Mouse (Mus musculus) forebrain, embryonic 13.5 days (tissue): ENCODE data around the gene Adcy3. TPM values are rescaled to one million over a fixed set of nuclear protein-coding genes. Genes with fewer than 3 reads are reported as not detected.

Source experiments
- ATAC-seq: fragments of 200-750 bp; cut with Nextera tagmentation; 2 replicates; pipeline ENCODE4 v1.8.0; 2017
- H3K27ac ChIP-seq: fragments of 300-500 bp; sonication (generic); 2 replicates; pipeline ENCODE4 v1.5.1; 2015; ENCODE audit warnings: inconsistent platforms, mild to moderate bottlenecking, moderate library complexity
- H3K27me3 ChIP-seq: fragments of 300-500 bp; sonication (generic); 2 replicates; pipeline ENCODE4 v1.6.1; 2015; ENCODE audit warnings: mild to moderate bottlenecking, inconsistent platforms
- H3K36me3 ChIP-seq: fragments of 300-500 bp; sonication (generic); 2 replicates; pipeline ENCODE4 v1.6.1; 2015; ENCODE audit warnings: mild to moderate bottlenecking, inconsistent platforms; ENCODE audit not compliant: poor library complexity, severe bottlenecking
- H3K4me1 ChIP-seq: fragments of 300-500 bp; sonication (generic); 2 replicates; pipeline ENCODE4 v1.6.1; 2015; ENCODE audit warnings: inconsistent platforms
- H3K4me2 ChIP-seq: fragments of 300-500 bp; sonication (generic); 2 replicates; pipeline ENCODE4 v1.6.1; 2015; ENCODE audit warnings: inconsistent platforms, mild to moderate bottlenecking, moderate library complexity
- H3K4me3 ChIP-seq: fragments of 300-500 bp; sonication (generic); 2 replicates; pipeline ENCODE4 v1.5.1; 2015; ENCODE audit warnings: mild to moderate bottlenecking, inconsistent platforms
- H3K9ac ChIP-seq: fragments of 300-500 bp; sonication (generic); 2 replicates; pipeline ENCODE4 v1.6.1; 2015; ENCODE audit warnings: mild to moderate bottlenecking, inconsistent platforms
- H3K9me3 ChIP-seq: fragments of 300-500 bp; sonication (generic); replicated peaks from 2 replicates; pipeline ENCODE4 v1.6.1; 2016; ENCODE audit warnings: inconsistent platforms
- WGBS: fragments of 180-500 bp; shearing (Covaris S2); methylation state at CpG from one replicate; pipeline ENCODE4 v1.1.7; 2015; 5-methylcytosine and 5-hydroxymethylcytosine counted together
- polyA plus RNA-seq: library from polyadenylated mRNA; unstranded; fragments of >200 nt; fragmentation: Nextera tagmentation; extraction: Ambion mirVana; gene quantifications from 2 replicates; pipeline ENCODE4 v1.2.1, GENCODE M21; 2015

Gene Adcy3
- polyA plus RNA-seq, 1 experiment from 2014 or later = 6.4 TPM

GRCm38 (mm10) chr12:4158179-4158578 is 25.3 kb downstream of the Adcy3 start:
- H3K9me3 ChIP-seq = no peaks in the 10 kb centered on the region
- H3K36me3 ChIP-seq = no peaks in the 10 kb centered on the region
- H3K4me1 ChIP-seq = peaks cover 2% of the 10 kb centered on the region; the same call in 1 of the 2 replicates
- no peak overlapping the region for H3K27ac ChIP-seq
- 89% methylated on average over 3 of the region's 3 CpGs for WGBS
- no peak for ATAC-seq
- no peak overlapping the region for H3K9ac ChIP-seq
- no peak overlapping the region for H3K4me3 ChIP-seq
- H3K27me3 ChIP-seq = no peaks in the 10 kb centered on the region
- H3K4me2 ChIP-seq = no peak overlapping the region

DNA sequence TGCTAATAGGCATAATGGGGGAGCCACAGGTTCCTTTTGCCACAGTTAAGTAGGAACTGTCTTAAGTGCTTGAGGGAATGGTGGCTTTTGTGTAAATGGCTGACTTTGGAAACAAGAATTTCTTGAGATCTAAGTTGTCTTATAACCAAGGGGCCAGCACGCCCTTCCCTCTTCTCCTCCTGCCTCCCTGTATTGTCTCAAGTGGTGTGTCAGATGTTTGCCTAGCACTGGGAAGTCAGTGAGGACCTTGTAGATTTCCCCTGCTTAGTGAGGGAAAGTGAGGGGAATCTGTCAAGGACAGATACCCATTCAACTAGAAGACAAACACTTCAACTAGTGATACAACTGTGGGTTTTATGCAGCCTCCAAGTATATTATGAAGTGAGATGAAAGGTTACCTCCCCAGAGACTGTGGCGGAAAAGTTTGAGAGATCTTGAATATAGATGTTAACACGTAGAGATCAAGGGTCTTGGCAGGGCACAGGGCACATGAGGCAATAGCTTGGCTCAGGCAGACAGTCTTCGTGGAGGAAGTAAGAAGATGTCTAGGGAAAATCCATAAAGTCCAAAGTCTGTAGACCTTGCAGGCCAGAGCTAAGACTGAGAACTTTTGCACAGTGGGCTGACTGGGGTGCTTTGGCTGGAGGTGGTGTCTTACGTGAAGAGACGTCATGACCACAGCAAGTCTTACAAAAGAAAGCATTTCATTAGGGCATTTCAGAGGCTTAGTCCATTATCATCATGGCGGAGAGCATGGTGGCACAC is 26.1 kb downstream of the Adcy3 start:
- Histone ChIP-seq H3K27me3 (no peaks in the 10 kb centered on the region), H3K4me2 (no peak overlapping the region), H3K9me3 (no peaks in the 10 kb centered on the region), H3K27ac (no peak overlapping the region), H3K36me3 (no peaks in the 10 kb centered on the region), H3K4me3 (no peak overlapping the region), H3K9ac (no peak overlapping the region), H3K4me1 (peaks cover 2% of the 10 kb centered on the region; the same call in 1 of the 2 replicates)
- WGBS = 91% methylated on average over 7 of the region's 7 CpGs
- ATAC-seq = no peak

DNA sequence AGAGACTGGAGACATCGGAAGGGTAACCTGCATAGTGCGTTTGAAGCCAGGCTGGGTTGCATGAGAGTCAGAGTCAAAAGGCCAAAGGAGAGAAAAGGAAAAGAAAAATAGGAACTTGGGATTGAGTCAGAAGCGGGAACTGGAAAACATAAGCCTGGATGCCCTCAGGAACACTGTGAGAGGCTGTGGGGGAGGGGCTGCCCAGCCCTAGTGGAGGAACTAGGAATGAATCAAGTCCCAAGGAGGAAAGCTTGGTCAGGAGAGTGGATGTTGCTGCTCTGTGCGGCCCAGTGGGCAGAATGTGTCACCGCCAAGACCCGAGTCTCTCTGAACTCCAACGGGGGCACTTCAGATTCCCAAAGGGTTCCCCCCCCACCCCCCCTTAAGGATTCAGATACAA is 27.4 kb downstream of the Adcy3 start:
- no peak overlapping the region for H3K27ac ChIP-seq
- 67% methylated on average over 7 of the region's 7 CpGs for WGBS
- ATAC-seq = no peak

DNA sequence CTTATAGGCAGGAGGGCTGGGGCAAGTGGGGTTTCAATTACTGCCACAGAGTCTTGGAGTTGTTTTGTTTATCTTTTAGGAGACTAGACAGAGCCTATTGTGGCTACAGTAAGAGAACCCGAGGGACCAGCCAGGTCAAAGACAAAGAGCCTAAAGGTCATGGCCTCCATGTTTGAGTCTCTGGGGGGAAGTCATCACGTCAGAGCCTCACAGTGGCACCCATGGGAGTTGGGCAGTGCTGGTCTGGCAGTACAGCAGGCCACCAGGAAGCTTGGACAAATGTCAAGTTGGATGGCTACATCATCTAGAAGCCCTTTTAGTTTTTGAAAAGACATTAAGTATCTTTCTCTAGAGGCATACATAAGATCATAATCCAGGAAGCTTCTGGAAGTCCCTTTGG is 30.0 kb downstream of the Adcy3 start:
- peaks cover 2% of the 10 kb centered on the region; the same call in 1 of the 2 replicates for H3K4me1 ChIP-seq
- H3K4me2 ChIP-seq = no peak overlapping the region
- no peak overlapping the region for H3K27ac ChIP-seq
- whole genome bisulfite sequencing = 21% methylated on average over 2 of the region's 2 CpGs
- no peaks in the 10 kb centered on the region for H3K27me3 ChIP-seq
- no peak overlapping the region for H3K9ac ChIP-seq
- no peak overlapping the region for H3K4me3 ChIP-seq
- no peaks in the 10 kb centered on the region for H3K36me3 ChIP-seq
- H3K9me3 ChIP-seq = no peaks in the 10 kb centered on the region
- ATAC-seq = no peak

More for the DNA sequence above, 27.4 kb downstream of the Adcy3 start:
- no peaks in the 10 kb centered on the region for H3K36me3 ChIP-seq
- H3K4me1 ChIP-seq = peaks cover 2% of the 10 kb centered on the region; the same call in 1 of the 2 replicates
- H3K4me2 ChIP-seq = no peak overlapping the region
- no peak overlapping the region for H3K9ac ChIP-seq
- H3K9me3 ChIP-seq = no peaks in the 10 kb centered on the region
- no peak overlapping the region for H3K4me3 ChIP-seq
- no peaks in the 10 kb centered on the region for H3K27me3 ChIP-seq

- ATAC-seq = no peak
- peaks cover 5% of the 10 kb centered on the region; the same call in 1 of the 2 replicates for H3K4me1 ChIP-seq
- H3K27me3 ChIP-seq = no peaks in the 10 kb centered on the region
- H3K4me3 ChIP-seq = no peak overlapping the region
- no peaks in the 10 kb centered on the region for H3K9me3 ChIP-seq
- no peaks in the 10 kb centered on the region for H3K36me3 ChIP-seq
- H3K27ac ChIP-seq = no peak overlapping the region
- no peak overlapping the region for H3K9ac ChIP-seq
- no peak overlapping the region for H3K4me2 ChIP-seq
- 82% methylated on average over 3 of the region's 3 CpGs for WGBS
Observed at GRCm38 (mm10) chr12:4166970-4167369, 34.1 kb downstream of the Adcy3 start.

DNA sequence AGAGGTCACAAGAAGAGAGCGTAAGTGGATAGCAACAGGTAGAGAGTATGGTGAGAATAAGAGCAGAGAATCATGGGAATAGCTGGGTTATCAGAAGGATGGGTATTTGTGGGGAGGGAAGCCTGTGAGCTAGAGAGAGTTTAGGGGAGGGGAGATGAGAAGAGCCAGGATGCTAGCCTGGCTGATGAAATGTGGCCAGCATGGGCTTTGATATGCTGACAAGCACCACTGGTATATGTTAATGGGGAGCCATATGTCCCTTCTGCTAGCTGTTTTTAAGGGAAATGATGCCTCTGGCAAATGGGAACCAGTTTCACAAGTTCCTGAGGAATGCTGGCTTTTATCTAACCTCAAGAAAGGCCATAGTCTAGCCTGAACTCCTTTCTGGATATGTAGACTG is 36.2 kb downstream of the Adcy3 start:
- Histone ChIP-seq H3K27me3 (no peaks in the 10 kb centered on the region), H3K4me1 (peaks cover 5% of the 10 kb centered on the region; the same call in 1 of the 2 replicates), H3K27ac (no peak overlapping the region), H3K4me2 (no peak overlapping the region), H3K9ac (no peak overlapping the region), H3K36me3 (no peaks in the 10 kb centered on the region), H3K4me3 (no peak overlapping the region), H3K9me3 (no peaks in the 10 kb centered on the region)
- ATAC-seq = no peak
- 91% methylated on average over 1 of the region's 1 CpGs for WGBS

DNA sequence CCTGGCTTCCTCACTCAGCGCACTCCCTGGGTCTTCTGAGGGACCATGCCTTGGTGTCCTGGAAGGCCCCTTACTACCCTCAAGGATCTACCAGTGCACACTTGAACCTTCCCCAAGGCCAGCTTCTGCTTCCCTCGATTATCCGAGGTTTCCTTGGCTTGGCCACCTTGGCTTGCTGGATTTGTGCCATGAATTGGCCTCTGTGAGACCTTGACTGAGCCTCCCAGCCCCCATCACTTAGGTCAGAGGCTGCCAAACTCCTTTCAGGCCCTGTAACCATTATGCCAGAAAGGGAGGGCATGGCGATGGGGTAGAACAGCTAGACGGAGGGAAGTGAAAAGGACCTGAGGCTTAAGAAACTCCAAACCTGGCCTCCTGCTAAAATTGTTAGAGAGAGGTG is 36.7 kb downstream of the Adcy3 start:
- H3K4me3 ChIP-seq = no peak overlapping the region
- no peak overlapping the region for H3K4me2 ChIP-seq
- 74% methylated on average over 5 of the region's 5 CpGs for WGBS
- no peak overlapping the region for H3K27ac ChIP-seq
- peaks cover 5% of the 10 kb centered on the region; the same call in 1 of the 2 replicates for H3K4me1 ChIP-seq
- no peak for ATAC-seq
- H3K27me3 ChIP-seq = no peaks in the 10 kb centered on the region
- H3K9me3 ChIP-seq = no peaks in the 10 kb centered on the region
- no peaks in the 10 kb centered on the region for H3K36me3 ChIP-seq
- H3K9ac ChIP-seq = no peak overlapping the region

GRCm38 (mm10) chr12:4173108-4173790 is 40.3 kb downstream of the Adcy3 start:
- Histone ChIP-seq H3K9ac (no peak overlapping the region), H3K27ac (no peak overlapping the region), H3K9me3 (no peaks in the 10 kb centered on the region), H3K36me3 (no peaks in the 10 kb centered on the region), H3K4me3 (no peak overlapping the region), H3K27me3 (no peaks in the 10 kb centered on the region), H3K4me2 (no peak overlapping the region), H3K4me1 (peaks cover 7% of the 10 kb centered on the region; the same call in 1 of the 2 replicates)
- WGBS = 90% methylated on average over 15 of the region's 15 CpGs
- no peak for ATAC-seq

DNA sequence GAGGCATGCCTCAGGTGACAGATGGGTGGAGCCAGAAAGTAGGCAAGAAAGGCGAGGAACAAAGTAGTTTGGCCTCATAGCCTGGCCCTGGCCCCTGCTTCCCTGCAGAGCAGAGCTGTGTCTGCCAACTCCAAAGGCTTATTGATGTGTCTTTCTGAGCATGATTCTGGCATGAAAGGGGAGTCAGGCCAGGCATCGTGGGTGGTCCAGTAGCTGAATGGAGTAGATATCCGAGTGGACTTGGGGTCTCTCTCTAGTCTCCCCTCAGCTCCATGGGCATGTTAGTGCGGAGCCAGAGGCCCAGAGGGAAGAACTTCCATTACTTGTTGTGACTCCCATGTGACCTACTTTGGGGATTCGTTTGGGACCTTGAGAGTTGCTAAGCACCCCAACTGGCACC is 45.9 kb downstream of the Adcy3 start:
- H3K9me3 ChIP-seq = no peaks in the 10 kb centered on the region
- ATAC-seq = no peak
- H3K4me2 ChIP-seq = no peak overlapping the region
- H3K4me1 ChIP-seq = peaks cover 10% of the 10 kb centered on the region; the same call in 1 of the 2 replicates
- WGBS = 32% methylated on average over 5 of the region's 5 CpGs
- no peak overlapping the region for H3K4me3 ChIP-seq
- H3K27me3 ChIP-seq = no peaks in the 10 kb centered on the region
- no peak overlapping the region for H3K9ac ChIP-seq
- no peak overlapping the region for H3K27ac ChIP-seq
- H3K36me3 ChIP-seq = no peaks in the 10 kb centered on the region

DNA sequence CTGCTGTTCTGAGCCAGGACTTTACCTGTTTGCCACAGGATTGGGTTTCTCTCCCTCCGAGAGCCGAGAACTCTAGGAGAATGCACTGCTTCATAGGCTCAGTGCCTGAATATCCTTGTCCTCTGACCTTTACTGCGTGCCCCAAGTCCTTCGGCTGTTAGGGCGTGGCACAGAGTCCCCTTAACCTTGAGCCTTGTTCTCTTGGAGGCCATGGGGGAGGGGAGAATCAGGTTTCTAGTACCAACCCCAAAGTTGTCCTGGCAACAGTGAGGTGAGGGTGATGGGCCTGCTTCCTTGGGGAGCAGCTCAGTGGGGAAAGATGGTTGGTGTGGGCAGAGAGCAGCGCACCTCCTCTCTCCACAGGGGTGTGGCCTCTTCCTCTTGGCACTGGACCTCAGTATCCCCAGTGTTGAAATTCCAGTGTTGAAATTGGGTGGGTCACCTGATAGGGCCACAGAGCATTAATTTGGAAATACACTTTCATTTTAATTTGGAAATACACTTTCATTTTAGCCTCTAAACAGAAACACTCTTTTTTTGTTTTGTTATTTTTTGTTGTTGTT is 46.8 kb downstream of the Adcy3 start:
- Histone ChIP-seq H3K27ac (no peak overlapping the region), H3K36me3 (peaks cover 2% of the 10 kb centered on the region; the same call in 1 of the 2 replicates), H3K4me3 (no peak overlapping the region), H3K9me3 (no peaks in the 10 kb centered on the region), H3K4me2 (no peak overlapping the region), H3K27me3 (no peaks in the 10 kb centered on the region), H3K4me1 (peaks cover 10% of the 10 kb centered on the region; the same call in 1 of the 2 replicates), H3K9ac (no peak overlapping the region)
- ATAC-seq = no peak
- 83% methylated on average over 6 of the region's 6 CpGs for WGBS

DNA sequence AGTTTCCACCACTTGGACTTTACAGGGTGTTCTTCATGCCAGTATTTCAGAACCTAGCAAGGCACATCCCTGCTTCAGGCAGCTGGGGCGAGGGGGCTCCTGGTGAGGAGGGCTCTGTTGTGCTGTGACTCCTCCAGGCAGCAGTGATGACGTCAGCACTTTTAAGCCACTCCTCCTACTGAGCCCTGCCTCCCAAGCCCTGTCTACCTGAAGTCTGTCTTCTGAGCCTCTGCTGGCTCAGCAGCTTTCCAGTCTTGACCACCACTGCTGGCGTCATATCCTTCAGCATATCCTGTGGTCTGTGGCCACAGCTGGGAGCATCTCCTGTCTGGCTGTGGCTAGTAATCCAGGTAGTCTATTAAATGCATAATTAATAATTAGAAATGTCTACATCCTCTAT is 47.6 kb downstream of the Adcy3 start:
- Histone ChIP-seq H3K9ac (no peak overlapping the region), H3K9me3 (no peaks in the 10 kb centered on the region), H3K4me1 (peaks cover 10% of the 10 kb centered on the region; the same call in 1 of the 2 replicates), H3K36me3 (peaks cover 2% of the 10 kb centered on the region; the same call in 1 of the 2 replicates), H3K27ac (no peak overlapping the region), H3K4me3 (no peak overlapping the region), H3K27me3 (no peaks in the 10 kb centered on the region), H3K4me2 (no peak overlapping the region)
- no peak for ATAC-seq
- WGBS = 60% methylated on average over 3 of the region's 3 CpGs

GRCm38 (mm10) chr12:4184648-4185047 is 51.7 kb downstream of the Adcy3 start:
- Histone ChIP-seq H3K9me3 (no peaks in the 10 kb centered on the region), H3K27me3 (no peaks in the 10 kb centered on the region), H3K4me3 (no peak overlapping the region), H3K9ac (no peak overlapping the region), H3K4me2 (no peak overlapping the region), H3K36me3 (peaks cover 2% of the 10 kb centered on the region; the same call in 1 of the 2 replicates), H3K4me1 (peaks cover 11% of the 10 kb centered on the region), H3K27ac (no peak overlapping the region)
- 75% methylated on average over 2 of the region's 2 CpGs for WGBS
- no peak for ATAC-seq
